Mouse (Mus musculus): ENCODE data around the gene Cope. TPM values are rescaled to one million over a fixed set of nuclear protein-coding genes. Genes with fewer than 3 reads are reported as not detected.

Cope gene
- polyA plus RNA-seq, 1 experiment, result 236 TPM

DNA sequence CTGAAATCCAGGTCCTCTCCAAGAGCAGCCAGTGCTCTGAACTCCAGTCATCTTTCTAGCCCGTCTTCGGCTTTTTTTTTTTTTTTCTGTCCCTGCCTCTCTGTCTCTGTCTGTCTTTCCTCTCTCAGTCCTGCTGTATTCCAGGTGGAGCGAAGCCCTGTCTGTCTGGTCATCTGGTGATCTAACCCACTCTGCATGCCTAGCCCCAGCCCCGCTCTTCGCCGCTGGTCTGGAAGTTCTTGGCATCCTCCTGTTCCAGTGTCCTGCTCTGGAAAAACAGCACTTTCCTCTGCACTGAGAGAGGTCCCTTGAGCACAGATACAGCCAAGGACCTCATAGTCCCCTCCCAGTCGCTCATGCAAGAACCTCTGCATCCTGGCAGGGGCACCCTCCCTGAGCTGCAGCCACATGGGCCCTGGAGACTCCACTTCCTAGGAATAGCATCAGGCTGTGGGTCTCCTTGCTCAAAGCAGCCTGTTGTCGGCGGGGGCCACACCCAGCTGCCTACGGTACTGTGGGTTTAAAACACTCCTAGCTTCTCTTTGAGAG is 59.2 kb downstream of the Cope start:
- Histone ChIP-seq H3K36me3 (ENCODE audit: control insufficient read depth, insufficient read depth) (no peaks in the 10 kb centered on the region), H3K27me3 (ENCODE audit: control insufficient read depth, insufficient read depth, insufficient read length) (peaks cover 11% of the 10 kb centered on the region)
- TF ChIP-seq MYOG (IDR thresholded peaks at IDR 0.05; ENCODE audit: control insufficient read depth in 1 of 3, insufficient read depth in 1 of 3, insufficient read length in 2 of 3, low read depth in 2 of 3), result no peak
- TF ChIP-seq USF1 (IDR thresholded peaks at IDR 0.05; ENCODE audit: low read depth), result no peak
- TF ChIP-seq POLR2A (IDR thresholded peaks at IDR 0.05; ENCODE audit: insufficient read length, low read depth), result no peak
- TF ChIP-seq MAX (IDR thresholded peaks at IDR 0.05; ENCODE audit: low read depth), result no peak
- TF ChIP-seq REST (IDR thresholded peaks at IDR 0.05; ENCODE audit: insufficient read depth, insufficient read length), result no peak
- TF ChIP-seq TCF3 (IDR thresholded peaks at IDR 0.05; ENCODE audit: insufficient read length, low read depth), result no peak
- TF ChIP-seq TCF12 (IDR thresholded peaks at IDR 0.05; ENCODE audit: insufficient read depth, poor library complexity, severe bottlenecking), result no peak
- no peak for TF ChIP-seq E2F4 (IDR thresholded peaks at IDR 0.05; ENCODE audit: insufficient read depth)
- TF ChIP-seq CEBPB (IDR thresholded peaks at IDR 0.05; ENCODE audit: insufficient read depth, poor library complexity, severe bottlenecking), result no peak
- TF ChIP-seq SRF (IDR thresholded peaks at IDR 0.05; ENCODE audit: control insufficient read depth, insufficient read length, low read depth), result no peak
- no peak for TF ChIP-seq POLR2AphosphoS2 (IDR thresholded peaks at IDR 0.05; ENCODE audit: insufficient read length, low read depth)
- TF ChIP-seq MYOD1 (IDR thresholded peaks at IDR 0.05; ENCODE audit: control insufficient read depth in 1 of 3, insufficient read length in 2 of 3, low read depth in 2 of 3), result no peak

More for the DNA sequence above, 59.2 kb downstream of the Cope start:
- no peak overlapping the region for H3ac ChIP-seq (ENCODE audit: control insufficient read depth, insufficient read length)
- no peaks in the 10 kb centered on the region for H3K79me2 ChIP-seq (ENCODE audit: control insufficient read depth, insufficient read depth)
- no peak overlapping the region for H3K4me2 ChIP-seq (ENCODE audit: low read depth)
- H3K4me3 ChIP-seq, result no peak overlapping the region

Other genes starting within 250 kb of the Cope start
- 0.54 TPM for gene Tm6sf2, start 229.6 kb upstream of the Cope start, polyA plus RNA-seq (2012; fragmentation: generic; extraction: Trizol)
- gene Hapln4, start 219.1 kb upstream of the Cope start, polyA plus RNA-seq (2012; fragmentation: generic; extraction: Trizol), result 6.0 TPM
- not detected for gene Ncan, start 181.6 kb upstream of the Cope start, polyA plus RNA-seq (2012; fragmentation: generic; extraction: Trizol)
- 41.3 TPM for gene Nr2c2ap, start 171.2 kb upstream of the Cope start, polyA plus RNA-seq (2012; fragmentation: generic; extraction: Trizol)
- 11.2 TPM for gene Rfxank, start 163.4 kb upstream of the Cope start, polyA plus RNA-seq (2012; fragmentation: generic; extraction: Trizol)
- 53.0 TPM for gene Borcs8, start 163.0 kb upstream of the Cope start, polyA plus RNA-seq (2012; fragmentation: generic; extraction: Trizol)
- gene Mef2b, start 162.8 kb upstream of the Cope start, polyA plus RNA-seq (2012; fragmentation: generic; extraction: Trizol), result 0.85 TPM
- gene Tmem161a, start 130.2 kb upstream of the Cope start, polyA plus RNA-seq (2012; fragmentation: generic; extraction: Trizol), result 132 TPM
- gene Slc25a42, start 90.2 kb upstream of the Cope start, polyA plus RNA-seq (2012; fragmentation: generic; extraction: Trizol), result 2.6 TPM
- 15.4 TPM for gene Sugp2, start 68.3 kb upstream of the Cope start, polyA plus RNA-seq (2012; fragmentation: generic; extraction: Trizol)
- 35.4 TPM for gene Armc6, start 68.1 kb upstream of the Cope start, polyA plus RNA-seq (2012; fragmentation: generic; extraction: Trizol)
- 43.6 TPM for gene Homer3, start 19.7 kb upstream of the Cope start, polyA plus RNA-seq (2012; fragmentation: generic; extraction: Trizol)
- gene Ddx49, start within 50 bp of the Cope start, polyA plus RNA-seq (2012; fragmentation: generic; extraction: Trizol), result 106 TPM
- gene Cers1, start 13.3 kb downstream of the Cope start, polyA plus RNA-seq (2012; fragmentation: generic; extraction: Trizol), result 4.4 TPM
- gene Gdf1, start 27.3 kb downstream of the Cope start, polyA plus RNA-seq (2012; fragmentation: generic; extraction: Trizol), result 2.6 TPM
- 35.8 TPM for gene Upf1, start 50.8 kb downstream of the Cope start, polyA plus RNA-seq (2012; fragmentation: generic; extraction: Trizol)
- gene Comp, start 71.0 kb downstream of the Cope start, polyA plus RNA-seq (2012; fragmentation: generic; extraction: Trizol), result 0.05 TPM
- gene Crtc1, start 137.1 kb downstream of the Cope start, polyA plus RNA-seq (2012; fragmentation: generic; extraction: Trizol), result 9.6 TPM
- gene Klhl26, start 174.4 kb downstream of the Cope start, polyA plus RNA-seq (2012; fragmentation: generic; extraction: Trizol), result 32.5 TPM
- 0.04 TPM for gene Tmem59l, start 184.8 kb downstream of the Cope start, polyA plus RNA-seq (2012; fragmentation: generic; extraction: Trizol)
- gene Crlf1, start 190.6 kb downstream of the Cope start, polyA plus RNA-seq (2012; fragmentation: generic; extraction: Trizol), result 99.1 TPM
- gene Rex1bd, start 204.2 kb downstream of the Cope start, polyA plus RNA-seq (2012; fragmentation: generic; extraction: Trizol), result 259 TPM
- gene Uba52, start 208.3 kb downstream of the Cope start, polyA plus RNA-seq (2012; fragmentation: generic; extraction: Trizol), result 2,253 TPM
- gene Fkbp8, start 225.2 kb downstream of the Cope start, polyA plus RNA-seq (2012; fragmentation: generic; extraction: Trizol), result 329 TPM
- 73.8 TPM for gene Kxd1, start 225.4 kb downstream of the Cope start, polyA plus RNA-seq (2012; fragmentation: generic; extraction: Trizol)
- gene Ell, start 236.9 kb downstream of the Cope start, polyA plus RNA-seq (2012; fragmentation: generic; extraction: Trizol), result 12.7 TPM